Mouse (Mus musculus): ENCODE measurements at regions not wholly inside any gene's neighbourhood (a gene's known extent, or its start where the extent isn't known, plus 50 kb on each side); places are given as distances from the start of the nearest gene placed in this dataset.
"Not testable (repeated sequence)": the region's sequence is repeated elsewhere in the genome, so short reads cannot be mapped to it uniquely, and the experiment has no call there.

GRCm38 (mm10) chr2:107468671-107469070 is 178.2 kb downstream of the Kcna4 start:
- no peak overlapping the region for H3K9ac ChIP-seq
- no peaks in the 10 kb centered on the region for H3K9me3 ChIP-seq (replicated peaks)
- H3K4me2 ChIP-seq: no peak overlapping the region
- H3K4me1 ChIP-seq (replicated peaks): no peaks in the 10 kb centered on the region
- no peaks in the 10 kb centered on the region for H3K27me3 ChIP-seq
- no peak for ATAC-seq (replicated peaks; ENCODE audit: insufficient number of reproducible peaks, insufficient read depth, low FRiP score, low read depth)
- no peaks in the 10 kb centered on the region for H3K36me3 ChIP-seq
- no peak overlapping the region for H3K4me3 ChIP-seq
- no peak overlapping the region for H3K27ac ChIP-seq
- 81% methylated on average over 1 of the region's 1 CpGs for WGBS

GRCm38 (mm10) chr2:107503646-107504379 is 213.4 kb downstream of the Kcna4 start:
- H3K4me2 ChIP-seq: no peak overlapping the region
- H3K27ac ChIP-seq: no peak overlapping the region
- H3K4me3 ChIP-seq: no peak overlapping the region
- no peaks in the 10 kb centered on the region for H3K9me3 ChIP-seq (replicated peaks)
- 69% methylated on average over 7 of the region's 7 CpGs for WGBS
- no peaks in the 10 kb centered on the region for H3K27me3 ChIP-seq
- ATAC-seq (replicated peaks; ENCODE audit: insufficient number of reproducible peaks, insufficient read depth, low FRiP score, low read depth): no peak
- no peaks in the 10 kb centered on the region for H3K4me1 ChIP-seq (replicated peaks)
- no peak overlapping the region for H3K9ac ChIP-seq
- H3K36me3 ChIP-seq: no peaks in the 10 kb centered on the region

- no peaks in the 10 kb centered on the region for H3K4me1 ChIP-seq (replicated peaks)
- H3K9me3 ChIP-seq (replicated peaks): no peaks in the 10 kb centered on the region
- no peaks in the 10 kb centered on the region for H3K36me3 ChIP-seq
- ATAC-seq (replicated peaks; ENCODE audit: insufficient number of reproducible peaks, insufficient read depth, low FRiP score, low read depth): no peak
- no peak overlapping the region for H3K27ac ChIP-seq
- H3K9ac ChIP-seq: no peak overlapping the region
- no peak overlapping the region for H3K4me3 ChIP-seq
- no peaks in the 10 kb centered on the region for H3K27me3 ChIP-seq
- no peak overlapping the region for H3K4me2 ChIP-seq
These were observed 217.2 kb downstream of the Kcna4 start for GRCm38 (mm10) chr2:107507426-107508167.

GRCm38 (mm10) chr2:107515486-107515885 is 225.0 kb downstream of the Kcna4 start:
- peaks cover 11% of the 10 kb centered on the region for H3K4me1 ChIP-seq (replicated peaks)
- H3K36me3 ChIP-seq; ATAC-seq (replicated peaks; ENCODE audit: insufficient number of reproducible peaks, insufficient read depth, low FRiP score, low read depth); H3K4me2 ChIP-seq; H3K9ac ChIP-seq; H3K27me3 ChIP-seq; H3K27ac ChIP-seq; H3K4me3 ChIP-seq; H3K9me3 ChIP-seq (replicated peaks): not testable (repeated sequence)
- WGBS: 71% methylated on average over 1 of the region's 1 CpGs

- Histone ChIP-seq H3K9me3 (replicated peaks) (no peaks in the 10 kb centered on the region), H3K4me1 (replicated peaks) (peaks cover 11% of the 10 kb centered on the region), H3K27ac (no peak overlapping the region), H3K36me3 (no peaks in the 10 kb centered on the region), H3K4me3 (no peak overlapping the region), H3K27me3 (no peaks in the 10 kb centered on the region), H3K4me2 (no peak overlapping the region), H3K9ac (no peak overlapping the region)
- ATAC-seq (replicated peaks; ENCODE audit: insufficient number of reproducible peaks, insufficient read depth, low FRiP score, low read depth): no peak
- WGBS: 63% methylated on average over 1 of the region's 1 CpGs
These were observed 227.7 kb downstream of the Kcna4 start for GRCm38 (mm10) chr2:107518107-107518506.

GRCm38 (mm10) chr2:107518759-107519158 is 228.3 kb downstream of the Kcna4 start:
- no peak for ATAC-seq (replicated peaks; ENCODE audit: insufficient number of reproducible peaks, insufficient read depth, low FRiP score, low read depth)
- 74% methylated on average over 2 of the region's 2 CpGs for WGBS

GRCm38 (mm10) chr2:107519326-107519725 is 228.9 kb downstream of the Kcna4 start:
- Histone ChIP-seq H3K27ac (peak overlapping the region; percentile 45), H3K9me3 (replicated peaks) (no peaks in the 10 kb centered on the region), H3K9ac (no peak overlapping the region), H3K4me3 (no peak overlapping the region), H3K4me2 (no peak overlapping the region), H3K27me3 (no peaks in the 10 kb centered on the region), H3K4me1 (replicated peaks) (peaks cover 11% of the 10 kb centered on the region), H3K36me3 (no peaks in the 10 kb centered on the region)
- ATAC-seq (replicated peaks; ENCODE audit: insufficient number of reproducible peaks, insufficient read depth, low FRiP score, low read depth): peak; percentile 70
- 28% methylated on average over 3 of the region's 3 CpGs for WGBS

More at GRCm38 (mm10) chr2:107518759-107519158, 228.3 kb downstream of the Kcna4 start:
- Histone ChIP-seq H3K9me3 (replicated peaks) (no peaks in the 10 kb centered on the region), H3K4me1 (replicated peaks) (peaks cover 11% of the 10 kb centered on the region), H3K27ac (no peak overlapping the region), H3K4me2 (no peak overlapping the region), H3K27me3 (no peaks in the 10 kb centered on the region), H3K36me3 (no peaks in the 10 kb centered on the region), H3K9ac (no peak overlapping the region), H3K4me3 (no peak overlapping the region)

GRCm38 (mm10) chr2:107519761-107520160 is 229.3 kb downstream of the Kcna4 start:
- no peaks in the 10 kb centered on the region for H3K36me3 ChIP-seq

GRCm38 (mm10) chr2:107543161-107543560 is 252.7 kb downstream of the Kcna4 start:
- Histone ChIP-seq H3K9ac (no peak overlapping the region), H3K27ac (no peak overlapping the region), H3K4me2 (no peak overlapping the region), H3K27me3 (no peaks in the 10 kb centered on the region), H3K4me1 (replicated peaks) (no peaks in the 10 kb centered on the region; the same call in 1 of the 2 replicates), H3K4me3 (no peak overlapping the region), H3K9me3 (replicated peaks) (no peaks in the 10 kb centered on the region), H3K36me3 (no peaks in the 10 kb centered on the region)
- ATAC-seq (replicated peaks; ENCODE audit: insufficient number of reproducible peaks, insufficient read depth, low FRiP score, low read depth): no peak
- WGBS: 72% methylated on average over 4 of the region's 4 CpGs

More at GRCm38 (mm10) chr2:107519761-107520160, 229.3 kb downstream of the Kcna4 start:
- 52% methylated on average over 4 of the region's 4 CpGs for WGBS
- no peaks in the 10 kb centered on the region for H3K27me3 ChIP-seq
- H3K27ac ChIP-seq: peak overlapping the region; percentile 45
- no peaks in the 10 kb centered on the region for H3K9me3 ChIP-seq (replicated peaks)
- no peak overlapping the region for H3K4me2 ChIP-seq
- peaks cover 11% of the 10 kb centered on the region for H3K4me1 ChIP-seq (replicated peaks)
- H3K9ac ChIP-seq: no peak overlapping the region
- no peak overlapping the region for H3K4me3 ChIP-seq
- ATAC-seq (replicated peaks; ENCODE audit: insufficient number of reproducible peaks, insufficient read depth, low FRiP score, low read depth): no peak

GRCm38 (mm10) chr2:107552569-107552968 is 262.1 kb downstream of the Kcna4 start:
- H3K36me3 ChIP-seq: no peaks in the 10 kb centered on the region
- no peak overlapping the region for H3K4me2 ChIP-seq
- no peak overlapping the region for H3K4me3 ChIP-seq
- H3K27me3 ChIP-seq: no peaks in the 10 kb centered on the region
- WGBS: 79% methylated on average over 1 of the region's 1 CpGs
- no peaks in the 10 kb centered on the region for H3K9me3 ChIP-seq (replicated peaks)
- H3K27ac ChIP-seq: no peak overlapping the region
- no peak overlapping the region for H3K9ac ChIP-seq
- no peaks in the 10 kb centered on the region for H3K4me1 ChIP-seq (replicated peaks)
- ATAC-seq (replicated peaks; ENCODE audit: insufficient number of reproducible peaks, insufficient read depth, low FRiP score, low read depth): no peak

- Histone ChIP-seq H3K4me3 (no peak overlapping the region), H3K4me1 (replicated peaks) (no peaks in the 10 kb centered on the region), H3K27me3 (no peaks in the 10 kb centered on the region), H3K27ac (no peak overlapping the region), H3K9me3 (replicated peaks) (no peaks in the 10 kb centered on the region), H3K36me3 (no peaks in the 10 kb centered on the region), H3K4me2 (no peak overlapping the region), H3K9ac (no peak overlapping the region)
- no peak for ATAC-seq (replicated peaks; ENCODE audit: insufficient number of reproducible peaks, insufficient read depth, low FRiP score, low read depth)
- 74% methylated on average over 3 of the region's 3 CpGs for WGBS
These were observed 265.8 kb downstream of the Kcna4 start for GRCm38 (mm10) chr2:107556239-107556638.

GRCm38 (mm10) chr2:107569618-107570017 is 279.2 kb downstream of the Kcna4 start:
- Histone ChIP-seq H3K27ac (no peak overlapping the region), H3K27me3 (no peaks in the 10 kb centered on the region), H3K36me3 (no peaks in the 10 kb centered on the region), H3K4me3 (no peak overlapping the region), H3K9me3 (replicated peaks) (no peaks in the 10 kb centered on the region), H3K4me1 (replicated peaks) (no peaks in the 10 kb centered on the region), H3K4me2 (no peak overlapping the region), H3K9ac (no peak overlapping the region)
- no peak for ATAC-seq (replicated peaks; ENCODE audit: insufficient number of reproducible peaks, insufficient read depth, low FRiP score, low read depth)
- 70% methylated on average over 2 of the region's 2 CpGs for WGBS
